Mouse (Mus musculus): ENCODE results near the gene Smarce1.
A peak's percentile ranks its signal among the peaks of the same experiment; 100 is the strongest.

Smarce1 gene

DNA sequence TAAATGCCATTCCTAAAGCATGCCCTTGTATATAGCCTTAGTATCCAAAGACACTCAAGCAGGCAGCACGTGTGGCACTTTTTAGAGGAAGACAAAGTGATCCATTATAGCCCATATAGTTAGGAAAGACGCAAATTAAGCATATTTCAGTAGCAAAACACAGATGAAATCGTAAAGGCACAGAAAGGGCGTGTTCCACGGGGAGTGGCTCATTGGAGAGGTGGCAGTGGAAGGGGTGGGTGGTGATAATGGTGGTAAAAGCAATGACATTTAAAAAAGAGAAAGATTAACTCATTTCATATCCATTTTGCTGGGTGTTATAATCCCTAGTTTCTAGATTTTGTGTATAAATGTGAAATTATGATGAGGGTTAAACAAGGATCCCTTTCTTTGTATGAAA lies 4.5 kb downstream of the Smarce1 start:
- DNase-seq = peak; percentile 80

DNA sequence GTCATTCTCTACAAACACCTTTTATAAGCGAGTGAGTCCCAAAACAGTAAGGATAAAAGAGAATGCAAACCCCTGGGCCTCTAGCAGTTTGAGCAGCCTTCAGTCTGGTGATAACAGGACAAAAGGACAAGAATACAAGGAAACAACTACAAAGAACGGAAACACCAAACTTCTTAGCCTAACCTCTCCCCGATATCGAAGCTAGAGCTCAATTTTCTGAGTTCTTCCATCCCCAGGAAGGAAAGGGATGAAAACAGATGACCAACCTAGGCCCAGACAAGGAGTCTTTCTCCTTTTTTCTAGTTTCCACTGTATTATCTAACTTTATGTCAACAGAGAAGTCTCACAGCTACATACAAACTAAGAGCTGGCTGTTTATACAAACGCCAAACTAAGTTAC lies 7.5 kb downstream of the Smarce1 start:
- DNase-seq = no peak

DNA sequence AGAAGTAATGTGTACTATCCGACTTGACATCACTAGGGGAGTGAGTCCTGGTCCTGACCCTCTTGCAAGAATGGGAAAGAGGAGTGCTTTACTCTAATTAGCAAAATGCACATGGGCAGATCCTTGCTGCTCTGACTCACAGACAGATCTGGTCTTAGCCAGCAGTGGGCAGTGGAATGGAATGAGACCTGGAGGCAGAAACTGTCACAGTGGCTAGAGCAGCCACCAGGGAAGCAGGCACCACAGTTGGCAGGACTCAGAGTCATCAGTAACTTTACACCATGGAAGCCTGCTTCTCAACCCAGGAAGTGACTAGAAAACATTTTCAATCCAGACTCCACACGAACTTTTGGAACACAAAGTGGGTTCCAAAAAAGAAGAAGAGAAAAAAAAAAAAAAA lies 9.0 kb downstream of the Smarce1 start:
- no peak for DNase-seq

DNA sequence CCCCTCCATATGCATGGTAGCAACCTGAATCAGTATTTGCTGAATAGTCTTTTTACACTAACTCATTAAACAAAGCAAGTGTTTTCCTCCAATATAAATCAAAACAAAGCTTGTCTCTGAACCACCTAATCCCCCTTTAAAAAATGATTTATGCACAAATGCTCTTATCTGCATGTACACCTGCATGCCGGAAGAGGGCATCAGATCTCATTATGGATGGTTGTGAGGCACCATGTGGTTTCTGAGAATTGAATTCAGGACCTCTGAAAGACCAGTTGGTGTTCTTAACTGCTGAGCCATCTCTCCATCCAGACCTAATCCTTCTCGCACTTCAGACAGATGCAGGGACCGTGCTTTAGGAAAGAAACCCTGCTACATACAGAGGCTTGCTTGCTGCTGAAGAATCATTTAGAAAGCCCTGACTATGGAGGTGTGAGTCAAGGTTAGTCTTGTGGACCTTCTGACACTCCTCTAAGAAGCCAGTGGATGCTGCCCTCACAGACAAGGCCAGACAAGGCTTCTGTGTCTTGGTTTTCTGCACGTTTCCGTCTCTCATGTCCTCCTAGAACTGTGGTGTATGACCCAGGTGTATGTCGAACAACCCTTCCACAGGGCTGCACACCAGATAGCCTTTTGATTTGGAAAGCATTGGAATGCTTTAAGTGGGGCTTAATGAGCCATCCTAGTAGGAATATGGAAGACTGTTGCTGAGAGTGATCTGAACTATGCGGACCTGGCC lies 13.4 kb downstream of the Smarce1 start:
- no peak for DNase-seq

GRCm38 (mm10) chr11:99216181-99216580 lies 14.6 kb downstream of the Smarce1 start:
- DNase-seq = no peak

- DNase-seq = peak; percentile 22
These were observed 18.1 kb downstream of the Smarce1 start for GRCm38 (mm10) chr11:99212693-99213092.

DNA sequence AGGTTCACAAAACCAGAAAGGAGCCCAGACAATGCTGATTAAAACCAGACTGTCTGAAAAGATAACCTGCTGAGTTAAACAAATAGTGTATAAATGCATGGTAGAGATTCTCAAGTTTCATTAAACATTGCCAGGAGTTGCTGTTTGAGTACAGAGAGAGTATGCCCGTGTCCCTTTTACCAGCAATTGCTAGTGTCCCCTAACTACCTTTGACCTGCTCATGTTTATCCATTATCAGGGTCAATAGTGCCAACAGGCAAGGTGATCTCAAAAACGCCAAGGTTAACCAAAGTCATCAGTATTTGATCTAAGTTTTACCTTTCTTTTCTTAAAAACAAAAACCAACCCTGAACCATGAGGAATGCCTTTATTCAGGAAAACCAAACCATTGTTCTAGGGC lies 18.9 kb downstream of the Smarce1 start:
- DNase-seq = no peak

- DNase-seq = no peak
These were observed 22.6 kb downstream of the Smarce1 start for GRCm38 (mm10) chr11:99208105-99208669.

- DNase-seq = no peak
These were observed 23.4 kb downstream of the Smarce1 start for GRCm38 (mm10) chr11:99207449-99207848.

- DNase-seq = peak; percentile 36
These were observed 23.9 kb downstream of the Smarce1 start for GRCm38 (mm10) chr11:99206954-99207353.

- peak; percentile 54 for DNase-seq
These were observed 41.6 kb downstream of the Smarce1 start for GRCm38 (mm10) chr11:99189154-99189582.

DNA sequence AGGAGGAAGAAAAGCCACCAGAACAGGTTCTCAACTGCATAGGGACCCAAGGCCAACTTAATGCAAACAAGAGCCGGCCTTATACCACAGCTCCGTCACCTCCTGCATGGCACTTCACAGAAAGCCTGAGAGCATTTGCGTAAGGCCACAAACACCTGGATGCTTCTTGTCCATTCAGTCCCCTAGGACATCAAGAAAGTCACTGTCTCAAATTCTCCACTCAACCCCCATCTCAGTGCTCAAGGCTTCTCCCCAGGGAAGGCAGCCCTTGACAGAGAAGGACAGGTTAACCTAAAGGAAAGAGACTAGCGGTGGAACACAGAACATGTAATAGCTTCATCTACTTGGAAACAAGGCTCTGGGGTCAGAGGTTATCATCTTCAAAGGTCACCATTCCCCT lies 43.5 kb downstream of the Smarce1 start:
- no peak for DNase-seq

- no peak for DNase-seq
These were observed 44.0 kb downstream of the Smarce1 start for GRCm38 (mm10) chr11:99186836-99187235.

GRCm38 (mm10) chr11:99182575-99182974 lies 48.2 kb downstream of the Smarce1 start:
- no peak for DNase-seq

GRCm38 (mm10) chr11:99180071-99180470 lies 50.7 kb downstream of the Smarce1 start:
- DNase-seq = no peak

DNA sequence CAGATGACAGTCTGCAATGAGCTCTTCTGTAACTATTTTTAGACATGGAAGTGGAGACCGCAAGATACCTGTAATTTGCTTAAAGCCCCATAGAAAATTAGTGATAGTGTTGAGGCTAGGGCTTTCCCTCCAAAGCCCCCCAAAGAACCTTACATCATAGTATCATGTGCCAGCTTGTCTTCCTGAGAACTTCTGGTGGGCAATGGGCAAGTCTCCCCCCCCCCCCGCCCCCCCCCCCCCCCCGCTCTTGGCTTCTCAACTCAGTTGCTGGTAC lies 53.0 kb downstream of the Smarce1 start:
- DNase-seq = no peak

DNA sequence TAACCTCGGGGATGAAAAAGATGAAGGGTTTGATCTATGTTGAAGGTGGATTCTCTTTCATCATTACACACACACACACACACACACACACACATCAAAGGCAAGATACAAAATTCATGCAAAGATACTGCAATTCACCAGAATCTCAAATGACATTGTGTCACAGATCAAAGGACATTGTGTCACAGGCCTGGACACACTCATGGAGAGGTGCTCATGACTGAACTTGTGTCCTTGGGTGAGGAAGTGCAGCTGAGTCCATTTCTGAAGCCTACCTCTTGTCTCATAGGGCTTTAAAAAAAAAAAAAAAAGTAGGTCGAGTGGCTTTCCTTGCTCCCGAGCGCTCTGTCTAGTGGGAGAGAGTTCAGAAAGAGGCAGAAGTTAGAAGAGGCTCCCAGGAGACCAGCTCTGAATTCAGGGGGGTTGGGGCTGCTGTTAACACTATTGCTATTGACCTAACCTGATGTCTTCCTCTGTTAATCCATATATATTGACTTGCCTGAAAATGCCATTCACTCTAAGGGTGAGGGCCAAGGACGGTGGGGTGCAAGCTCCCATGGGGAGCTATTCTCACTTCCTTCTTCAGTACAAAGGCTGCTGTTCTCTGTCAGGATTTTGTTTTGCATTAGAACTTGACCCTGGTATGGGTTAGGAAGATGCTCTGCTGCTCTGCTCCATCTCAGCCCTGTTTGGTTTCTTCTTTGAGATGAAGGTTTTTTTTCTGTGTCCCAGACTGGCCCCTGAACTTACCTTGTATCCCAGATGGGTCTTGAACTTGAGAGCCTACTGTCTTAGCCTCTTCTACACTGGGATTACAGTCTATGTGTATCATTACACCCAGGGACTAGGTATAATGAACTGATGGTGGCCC lies 53.5 kb downstream of the Smarce1 start:
- no peak for DNase-seq

DNA sequence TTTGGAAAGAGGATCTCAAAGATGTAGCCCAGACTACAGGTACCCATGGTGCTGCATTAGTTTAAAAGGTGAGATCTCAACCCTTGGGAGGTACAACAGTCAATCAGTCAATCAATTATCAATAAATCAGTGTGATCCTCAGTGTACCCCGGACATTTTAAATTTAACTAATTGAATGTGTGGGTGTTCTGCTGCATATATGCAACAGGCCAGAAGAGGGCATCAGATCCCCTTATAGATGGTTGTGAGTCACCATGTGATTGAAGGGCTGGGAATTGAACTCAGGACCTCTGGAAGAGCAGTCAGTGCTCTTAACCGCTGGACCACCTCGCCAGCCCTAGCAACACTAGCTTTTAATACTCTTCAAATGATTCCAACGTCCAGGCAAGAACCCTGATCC lies 58.8 kb downstream of the Smarce1 start:
- no peak for DNase-seq

DNA sequence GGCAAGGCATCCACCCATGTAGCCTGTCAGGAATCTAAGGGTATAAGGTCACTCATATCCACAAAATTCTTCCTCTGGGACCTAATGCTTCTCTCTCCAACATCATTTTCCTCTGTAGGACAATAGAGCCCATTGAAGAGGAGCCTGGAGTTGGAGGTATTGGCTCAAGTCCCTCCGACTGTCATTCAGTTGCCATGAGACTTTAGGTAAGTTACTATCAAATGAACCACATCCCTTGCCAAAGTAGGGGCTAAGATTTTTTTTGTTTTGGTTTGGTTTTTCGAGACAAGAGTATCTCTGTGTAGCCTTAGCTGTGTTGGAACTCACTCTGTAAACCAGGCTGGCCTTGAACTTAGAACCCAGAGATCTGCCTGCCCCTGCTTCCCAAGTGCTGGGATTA lies 59.4 kb downstream of the Smarce1 start:
- no peak for DNase-seq

DNA sequence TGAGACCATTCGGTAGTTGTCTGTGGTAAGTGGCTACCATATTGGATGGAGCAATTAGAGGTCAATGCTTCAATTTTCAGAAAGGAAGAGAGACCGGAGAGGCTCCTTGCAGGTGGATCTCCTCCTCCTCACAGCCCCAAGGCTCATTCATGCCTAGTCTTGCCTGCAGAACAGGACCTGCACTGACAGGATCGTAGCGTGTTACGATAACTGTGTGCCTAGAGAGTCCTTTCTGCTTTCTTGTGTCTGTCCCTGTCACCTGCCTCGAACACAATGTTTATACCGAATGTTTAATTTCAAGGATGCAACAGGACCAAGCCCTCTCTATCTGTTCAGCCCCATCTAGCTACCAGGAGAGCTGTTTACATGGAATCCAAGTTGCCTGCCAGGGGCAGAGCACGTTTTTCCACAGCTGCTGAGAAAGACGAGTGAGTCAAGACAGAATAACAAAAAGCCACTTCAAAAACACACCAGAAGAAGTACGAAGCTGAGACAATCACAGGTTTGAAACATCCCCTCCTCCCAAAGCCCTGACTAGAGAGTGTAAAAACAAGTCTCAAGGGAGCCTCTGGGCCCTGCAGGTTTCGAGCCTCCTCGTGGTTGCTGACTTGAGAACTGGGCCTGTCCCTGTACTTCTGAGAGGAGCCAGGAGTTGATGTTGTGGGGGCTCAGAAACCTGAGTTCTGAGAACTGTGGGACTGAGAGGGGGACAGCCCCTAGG lies 60.1 kb downstream of the Smarce1 start:
- DNase-seq = no peak

DNA sequence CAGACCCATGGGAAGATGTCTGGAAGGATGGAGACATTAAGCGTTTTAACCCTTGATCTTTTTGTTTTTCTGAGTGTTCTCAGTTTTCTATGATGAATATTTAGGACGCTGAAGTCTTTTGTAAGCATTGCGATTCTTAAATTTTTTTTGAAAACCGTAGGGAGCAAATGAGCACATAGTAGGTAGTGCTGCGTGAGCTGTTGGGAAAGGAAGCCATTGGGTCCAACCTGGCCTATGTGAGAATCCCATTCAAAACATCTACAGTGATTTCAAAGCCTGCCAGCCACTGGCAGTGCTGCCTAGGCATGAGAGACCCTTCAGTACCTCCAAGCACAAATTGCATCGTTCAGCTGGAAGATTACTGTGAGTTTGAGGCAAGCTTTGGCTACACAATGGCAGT lies 60.8 kb downstream of the Smarce1 start:
- DNase-seq = no peak

DNA sequence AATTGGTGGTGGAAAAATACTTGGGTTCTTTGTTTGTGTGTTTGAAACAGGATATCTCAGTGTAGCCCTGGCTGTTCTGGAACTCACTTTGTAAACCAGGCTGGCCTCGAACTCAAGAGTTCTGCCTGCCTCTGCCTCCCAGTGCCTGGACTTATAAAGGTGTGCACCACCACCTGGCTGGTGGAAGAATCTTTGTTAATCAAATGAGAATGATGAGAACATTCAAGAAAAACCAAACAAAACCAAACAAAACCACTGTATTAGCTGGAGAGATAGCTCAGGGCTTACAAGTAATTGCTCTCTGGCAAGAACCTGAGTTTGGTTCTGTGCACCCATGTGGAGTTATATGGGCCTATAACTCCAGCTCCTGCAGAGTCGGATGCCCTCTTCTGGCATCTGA lies 61.4 kb downstream of the Smarce1 start:
- no peak for DNase-seq

DNA sequence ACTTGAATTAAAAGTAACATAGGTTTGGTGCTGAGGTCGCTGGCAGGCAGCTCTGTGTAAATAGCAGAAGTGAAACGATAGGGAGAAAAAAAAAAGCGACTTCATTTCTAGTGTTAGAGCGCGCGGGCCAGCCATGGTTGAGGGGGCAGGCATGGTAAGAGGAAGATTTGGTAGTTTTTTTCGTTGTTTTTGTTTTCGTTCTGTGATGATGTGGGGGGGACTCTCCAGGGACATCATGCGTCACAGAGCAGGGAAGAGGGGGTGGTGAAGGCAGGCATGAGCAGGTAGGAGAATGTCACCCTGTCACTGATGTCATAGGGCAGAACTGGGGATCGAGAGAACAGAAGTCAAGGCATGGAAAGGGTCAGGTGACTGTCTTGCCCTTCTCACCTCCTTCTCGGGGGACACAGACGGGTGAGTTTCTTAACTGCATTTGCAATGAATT lies 62.8 kb downstream of the Smarce1 start:
- DNase-seq = no peak

Data from liver (tissue).